Mouse (Mus musculus): ENCODE data around the gene Tmem54. TPM values are rescaled to one million over a fixed set of nuclear protein-coding genes. Genes with fewer than 3 reads are reported as not detected.

Tmem54 gene
- total RNA-seq, 1 experiment: 10.0 TPM

GRCm38 (mm10) chr4:129120520-129121445 lies 15.4 kb downstream of the Tmem54 start:
- TF ChIP-seq CHD2 (IDR thresholded peaks at IDR 0.05; ENCODE audit: low read depth, low read length): no peak
- no peak for TF ChIP-seq ZNF384 (IDR thresholded peaks at IDR 0.05; ENCODE audit: low read depth, low read length)
- no peak for TF ChIP-seq HCFC1 (IDR thresholded peaks at IDR 0.05; ENCODE audit: borderline replicate concordance, insufficient read depth, low read length)
- TF ChIP-seq ZC3H11A (IDR thresholded peaks at IDR 0.05; ENCODE audit: borderline replicate concordance, low read depth, low read length): no peak
- TF ChIP-seq MAFK (IDR thresholded peaks at IDR 0.05; ENCODE audit: insufficient read depth, low read depth, low read length): no peak
- H3K9ac ChIP-seq (ENCODE audit: insufficient read depth, low read depth, low read length, poor library complexity, severe bottlenecking): no peak overlapping the region; the same call in 1 of the 2 replicates
- H3K4me1 ChIP-seq (ENCODE audit: control insufficient read depth in 2 of 2, insufficient read depth in 2 of 2, low read length in 2 of 2, poor library complexity in 1 of 2): peaks cover 0 to 17% of the 10 kb centered on the region in 2 experiments; a peak in 2 of 4 replicates
- H3K9me3 ChIP-seq (ENCODE audit: control insufficient read depth, insufficient read depth, low read depth, low read length): no peaks in the 10 kb centered on the region
- H3K27ac ChIP-seq (ENCODE audit: insufficient read depth, low read depth, low read length, poor library complexity, severe bottlenecking): no peak overlapping the region
- no peaks in the 10 kb centered on the region for H3K36me3 ChIP-seq (ENCODE audit: control insufficient read depth, insufficient read depth, low read length, poor library complexity, severe bottlenecking)
- peak overlapping the region; percentile 64 to 65 for H3K4me3 ChIP-seq (ENCODE audit: insufficient read depth in 1 of 2, low read depth in 1 of 2, low read length in 2 of 2, poor library complexity in 1 of 2, severe bottlenecking in 1 of 2)
- DNase-seq (ENCODE audit: low read depth, low spot score): peak; percentile 75
- in situ Hi-C loops (cut with MboI; ENCODE audit: low sequenced_read_pairs in 2 of 2, unreplicated experiment in 2 of 2): no loop called here

GRCm38 (mm10) chr4:129121569-129122086 lies 16.3 kb downstream of the Tmem54 start, which contains the start of gene Hpca:
Hpca (minus strand) TSS chr4:129122036.
- H3K9ac ChIP-seq (ENCODE audit: insufficient read depth, low read depth, low read length, poor library complexity, severe bottlenecking): no peak within 1 kb of the TSS; the same call in 1 of the 2 replicates
- no peak for DNase-seq (ENCODE audit: low read depth, low spot score)
- in situ Hi-C loops (cut with MboI; ENCODE audit: low sequenced_read_pairs in 2 of 2, unreplicated experiment in 2 of 2): no loop called here
- TF ChIP-seq ZC3H11A (IDR thresholded peaks at IDR 0.05; ENCODE audit: borderline replicate concordance, low read depth, low read length) (no peak), ZNF384 (IDR thresholded peaks at IDR 0.05; ENCODE audit: low read depth, low read length) (no peak), HCFC1 (IDR thresholded peaks at IDR 0.05; ENCODE audit: borderline replicate concordance, insufficient read depth, low read length) (no peak), CHD2 (IDR thresholded peaks at IDR 0.05; ENCODE audit: low read depth, low read length) (no peak), MAFK (IDR thresholded peaks at IDR 0.05; ENCODE audit: insufficient read depth, low read depth, low read length) (no peak)
- H3K36me3 ChIP-seq (ENCODE audit: control insufficient read depth, insufficient read depth, low read length, poor library complexity, severe bottlenecking): no peaks in the 10 kb centered on the region
- no peak within 1 kb of the TSS for H3K27ac ChIP-seq (ENCODE audit: insufficient read depth, low read depth, low read length, poor library complexity, severe bottlenecking)
- H3K9me3 ChIP-seq (ENCODE audit: control insufficient read depth, insufficient read depth, low read depth, low read length): no peaks in the 10 kb centered on the region
- H3K4me3 ChIP-seq (ENCODE audit: insufficient read depth in 1 of 2, low read depth in 1 of 2, low read length in 2 of 2, poor library complexity in 1 of 2, severe bottlenecking in 1 of 2): peak within 1 kb of the TSS; percentile 64 to 65
- H3K4me1 ChIP-seq (ENCODE audit: control insufficient read depth in 2 of 2, insufficient read depth in 2 of 2, low read length in 2 of 2, poor library complexity in 1 of 2): peaks cover 0 to 22% of the 10 kb centered on the region in 2 experiments; a peak in 2 of 4 replicates

- DNase-seq (ENCODE audit: low read depth, low spot score): no peak
- in situ Hi-C loops (cut with MboI; ENCODE audit: low sequenced_read_pairs in 2 of 2, unreplicated experiment in 2 of 2): no loop called here
- TF ChIP-seq HCFC1 (IDR thresholded peaks at IDR 0.05; ENCODE audit: borderline replicate concordance, insufficient read depth, low read length): no peak
- TF ChIP-seq MAFK (IDR thresholded peaks at IDR 0.05; ENCODE audit: insufficient read depth, low read depth, low read length): no peak
- no peak for TF ChIP-seq ZNF384 (IDR thresholded peaks at IDR 0.05; ENCODE audit: low read depth, low read length)
- no peak for TF ChIP-seq ZC3H11A (IDR thresholded peaks at IDR 0.05; ENCODE audit: borderline replicate concordance, low read depth, low read length)
- no peak for TF ChIP-seq CHD2 (IDR thresholded peaks at IDR 0.05; ENCODE audit: low read depth, low read length)
- Histone ChIP-seq H3K36me3 (ENCODE audit: control insufficient read depth, insufficient read depth, low read length, poor library complexity, severe bottlenecking) (no peaks in the 10 kb centered on the region), H3K27ac (ENCODE audit: insufficient read depth, low read depth, low read length, poor library complexity, severe bottlenecking) (no peak overlapping the region), H3K9ac (ENCODE audit: insufficient read depth, low read depth, low read length, poor library complexity, severe bottlenecking) (no peak overlapping the region), H3K9me3 (ENCODE audit: control insufficient read depth, insufficient read depth, low read depth, low read length) (no peaks in the 10 kb centered on the region), H3K4me1 (ENCODE audit: control insufficient read depth in 2 of 2, insufficient read depth in 2 of 2, low read length in 2 of 2, poor library complexity in 1 of 2) (peaks cover 0 to 22% of the 10 kb centered on the region in 2 experiments; a peak in 2 of 4 replicates), H3K4me3 (ENCODE audit: insufficient read depth in 1 of 2, low read depth in 1 of 2, low read length in 2 of 2, poor library complexity in 1 of 2, severe bottlenecking in 1 of 2) (no peak overlapping the region)
Measured at GRCm38 (mm10) chr4:129122107-129122506, 16.8 kb downstream of the Tmem54 start.

- Histone ChIP-seq H3K4me1 (ENCODE audit: control insufficient read depth in 2 of 2, insufficient read depth in 2 of 2, low read length in 2 of 2, poor library complexity in 1 of 2) (peaks cover 0 to 22% of the 10 kb centered on the region in 2 experiments; a peak in 2 of 4 replicates), H3K9ac (ENCODE audit: insufficient read depth, low read depth, low read length, poor library complexity, severe bottlenecking) (no peak overlapping the region), H3K9me3 (ENCODE audit: control insufficient read depth, insufficient read depth, low read depth, low read length) (no peaks in the 10 kb centered on the region), H3K27ac (ENCODE audit: insufficient read depth, low read depth, low read length, poor library complexity, severe bottlenecking) (no peak overlapping the region), H3K36me3 (ENCODE audit: control insufficient read depth, insufficient read depth, low read length, poor library complexity, severe bottlenecking) (no peaks in the 10 kb centered on the region), H3K4me3 (ENCODE audit: insufficient read depth in 1 of 2, low read depth in 1 of 2, low read length in 2 of 2, poor library complexity in 1 of 2, severe bottlenecking in 1 of 2) (no peak overlapping the region)
- DNase-seq (ENCODE audit: low read depth, low spot score): no peak
- no peak for TF ChIP-seq MAFK (IDR thresholded peaks at IDR 0.05; ENCODE audit: insufficient read depth, low read depth, low read length)
- TF ChIP-seq ZC3H11A (IDR thresholded peaks at IDR 0.05; ENCODE audit: borderline replicate concordance, low read depth, low read length): no peak
- no peak for TF ChIP-seq HCFC1 (IDR thresholded peaks at IDR 0.05; ENCODE audit: borderline replicate concordance, insufficient read depth, low read length)
- no peak for TF ChIP-seq CHD2 (IDR thresholded peaks at IDR 0.05; ENCODE audit: low read depth, low read length)
- no peak for TF ChIP-seq ZNF384 (IDR thresholded peaks at IDR 0.05; ENCODE audit: low read depth, low read length)
- in situ Hi-C loops (cut with MboI; ENCODE audit: low sequenced_read_pairs in 2 of 2, unreplicated experiment in 2 of 2): no loop called here
Measured at GRCm38 (mm10) chr4:129122719-129123118, 17.4 kb downstream of the Tmem54 start.
